In the genomic region with DNA sequence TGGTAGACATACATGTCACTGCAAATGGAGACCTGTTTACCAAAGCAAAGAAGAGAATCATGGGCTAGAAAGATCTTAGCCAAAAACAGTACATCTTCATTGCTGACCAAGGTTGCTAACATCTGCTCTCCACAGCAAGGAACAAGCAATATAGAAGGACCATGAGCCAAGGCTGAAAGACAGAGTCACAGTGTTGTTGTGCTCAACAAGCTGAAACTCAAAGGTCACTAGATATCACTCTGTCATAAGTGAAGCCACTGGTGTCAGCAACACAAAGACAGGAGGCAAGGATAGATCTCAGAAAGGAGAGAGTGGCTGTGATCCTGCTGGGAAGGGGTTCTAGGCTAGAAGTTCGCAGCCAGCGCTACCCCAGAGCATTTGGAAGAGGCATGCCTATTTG, we compare ENCODE assay signal across 24 mouse cellular contexts.
"Had no signal": no experiment of that assay in that cellular context is flagged by ENCODE, and none has a peak within 500 bp of the region (broad histone marks: within the 10 kb centered on the region; RNA-seq: fewer than 3 reads in every experiment).

No protein-coding gene starts in this region.

- DNase-seq: kidney, adult 8-10 months; kidney, postnatal 10 days; kidney, postnatal 4 days; left cerebral cortex, postnatal 4 days; liver, postnatal 0 days; lung, postnatal 10 days; lung, postnatal 36 days; retina, postnatal 1 day; thymus, adult 2 months; thymus, postnatal 14 days; thymus, postnatal 4 days had no signal

- H3K9ac ChIP-seq: intestine, embryonic 15.5 days; kidney, embryonic 15.5 days; limb, embryonic 12.5 days; limb, embryonic 15.5 days; liver, embryonic 14.5 days; liver, postnatal 0 days; lung, embryonic 15.5 days; midbrain, embryonic 13.5 days; neural tube, embryonic 13.5 days had no signal

- ATAC-seq: intestine, embryonic 15.5 days; liver, postnatal 0 days; midbrain, embryonic 13.5 days; midbrain, embryonic 16.5 days had no signal

- H3K36me3 ChIP-seq: intestine, embryonic 15.5 days; kidney, embryonic 15.5 days; limb, embryonic 12.5 days; limb, embryonic 15.5 days; lung, embryonic 15.5 days; midbrain, embryonic 10.5 days; midbrain, embryonic 13.5 days; neural tube, embryonic 13.5 days had no signal

- H3K27ac ChIP-seq: intestine, embryonic 15.5 days; kidney, embryonic 15.5 days; limb, embryonic 12.5 days; limb, embryonic 15.5 days; liver, embryonic 14.5 days; lung, embryonic 15.5 days; midbrain, embryonic 10.5 days; midbrain, embryonic 13.5 days; neural tube, embryonic 13.5 days had no signal

- H3K4me2 ChIP-seq: intestine, embryonic 15.5 days; kidney, embryonic 15.5 days; limb, embryonic 12.5 days; limb, embryonic 15.5 days; liver, embryonic 11.5 days; lung, embryonic 15.5 days; midbrain, embryonic 13.5 days; neural tube, embryonic 13.5 days had no signal

- H3K4me1 ChIP-seq: intestine, embryonic 15.5 days; kidney, embryonic 15.5 days; midbrain, embryonic 13.5 days; neural tube, embryonic 13.5 days had no signal

- H3K9me3 ChIP-seq: intestine, embryonic 15.5 days; kidney, embryonic 15.5 days; limb, embryonic 12.5 days; limb, embryonic 15.5 days; lung, embryonic 15.5 days; megakaryocyte, embryonic 14.5 days; midbrain, embryonic 10.5 days; midbrain, embryonic 13.5 days; neural tube, embryonic 13.5 days had no signal

- H3K4me3 ChIP-seq: intestine, embryonic 15.5 days; kidney, embryonic 15.5 days; limb, embryonic 12.5 days; limb, embryonic 15.5 days; lung, embryonic 15.5 days; megakaryocyte, embryonic 14.5 days; midbrain, embryonic 10.5 days; midbrain, embryonic 13.5 days; myocyte; neural tube, embryonic 13.5 days had no signal

- H3K27me3 ChIP-seq: intestine, embryonic 15.5 days; kidney, embryonic 15.5 days; limb, embryonic 12.5 days; limb, embryonic 15.5 days; lung, embryonic 15.5 days; megakaryocyte, embryonic 14.5 days; midbrain, embryonic 13.5 days; neural tube, embryonic 13.5 days had no signal
